Mouse (Mus musculus): ENCODE results near the gene Pa2g4.
"Not testable (repeated sequence)": the region's sequence is repeated elsewhere in the genome, so short reads cannot be mapped to it uniquely, and the experiment has no call there.

The Pa2g4 gene

DNA sequence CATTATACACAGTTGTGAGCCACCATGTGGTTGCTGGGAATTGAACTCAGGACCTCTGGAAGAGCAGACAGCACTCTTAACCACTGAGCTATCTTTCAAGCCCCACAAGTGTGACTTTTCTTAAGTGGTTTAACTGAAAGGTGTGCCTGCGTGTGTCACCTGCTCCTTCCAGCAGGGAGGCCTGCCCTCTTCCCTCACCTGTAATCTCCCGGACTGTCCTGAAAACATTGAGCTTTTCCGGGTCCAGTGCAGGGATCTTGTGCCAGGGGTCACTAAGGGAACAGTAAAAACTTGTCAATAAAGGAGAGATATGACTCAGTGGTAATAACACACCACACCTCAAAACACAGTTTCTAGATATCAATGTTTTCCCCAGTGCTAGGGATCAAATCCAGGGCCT is 13.5 kb upstream of the Pa2g4 start:
- no peak for DNase-seq (ENCODE audit: low read depth, low spot score)

DNA sequence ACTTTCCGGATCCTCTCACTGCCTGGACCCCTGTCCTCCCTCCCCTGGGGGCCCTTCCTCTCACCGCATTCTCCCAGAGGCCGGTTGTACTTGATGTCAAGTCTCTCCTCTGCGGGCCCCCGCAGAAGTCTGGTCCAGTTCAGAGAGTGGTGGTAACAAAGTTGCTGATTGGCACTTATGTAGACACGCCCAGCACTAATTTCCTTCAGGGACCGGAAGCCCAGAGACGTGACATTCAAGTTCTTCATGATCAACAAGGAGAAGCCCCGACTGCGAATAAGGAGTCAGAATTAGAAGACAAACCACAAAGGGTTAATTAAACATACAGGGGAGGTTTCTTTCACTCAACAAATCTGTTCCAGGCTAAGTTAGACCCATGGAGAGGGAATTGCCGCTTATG is 12.5 kb upstream of the Pa2g4 start:
- DNase-seq (ENCODE audit: low read depth, low spot score), result no peak

DNA sequence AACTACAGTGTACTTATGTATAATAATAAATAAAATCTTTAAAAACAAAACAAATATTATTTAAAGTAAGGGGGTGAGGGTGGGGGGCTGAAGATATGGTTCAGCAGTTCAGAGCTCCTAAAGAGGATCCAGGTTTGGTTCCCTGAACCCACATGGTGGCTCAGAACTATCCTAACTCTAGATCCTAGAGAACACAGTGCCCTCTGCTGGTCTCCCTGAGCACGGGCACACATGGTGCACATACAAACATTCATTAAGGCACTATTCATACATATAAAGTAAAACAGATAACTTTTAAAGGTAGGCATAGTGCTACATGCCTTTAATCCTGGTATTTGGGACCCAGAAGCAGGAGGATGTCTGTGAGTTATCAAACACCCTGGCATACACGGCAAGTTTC is 9.3 kb upstream of the Pa2g4 start:
- peak; percentile 40 for DNase-seq (ENCODE audit: low read depth, low spot score)

DNA sequence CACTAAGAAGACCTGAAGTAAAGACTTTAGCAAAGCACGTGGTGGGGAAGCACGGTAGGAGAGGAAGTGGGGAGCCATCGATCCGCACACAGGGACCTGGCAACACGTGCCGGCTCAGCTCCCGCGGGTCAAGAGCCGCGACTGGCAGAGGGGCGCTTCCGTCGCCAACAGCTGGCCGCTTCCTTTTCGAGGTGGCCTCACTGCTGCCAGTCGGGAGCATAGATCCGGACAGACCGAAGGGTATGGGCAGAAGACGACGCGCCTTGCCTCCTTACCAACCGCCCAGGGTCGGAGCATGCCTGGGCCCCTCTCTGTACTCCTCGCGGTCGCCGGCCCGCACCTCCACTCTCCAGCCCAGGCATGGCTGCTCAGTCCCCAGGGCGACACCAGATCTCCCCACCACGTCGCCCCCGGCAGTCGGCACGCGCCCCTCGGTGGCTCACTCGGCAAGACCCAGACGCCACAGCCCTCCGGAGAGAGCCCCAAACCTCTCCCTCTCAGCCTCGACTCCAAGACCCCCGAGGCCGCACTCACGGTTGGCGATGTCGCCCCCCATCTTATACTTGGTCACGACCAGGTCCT is 490 bp downstream of the Pa2g4 start:
- DNase-seq (ENCODE audit: low read depth, low spot score), result peak; percentile 30

DNA sequence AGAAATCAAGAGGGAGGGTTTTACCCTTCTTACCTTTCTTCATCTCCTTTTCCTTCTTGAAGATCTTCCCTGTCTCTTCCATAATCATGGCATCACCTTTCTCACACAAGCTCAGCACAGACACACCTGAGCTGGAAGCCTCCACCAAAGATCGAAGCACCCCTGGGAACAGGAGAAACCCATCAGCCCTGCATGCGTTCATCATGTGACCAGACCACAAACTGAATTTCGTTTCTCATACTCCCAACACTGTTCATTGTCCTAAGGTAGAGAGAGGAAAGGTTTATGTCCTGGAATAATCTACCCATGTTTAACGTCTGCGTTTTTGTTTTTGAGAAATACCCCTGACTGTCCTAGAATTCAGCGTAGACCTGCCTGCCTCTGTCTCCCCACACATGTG is 2.2 kb downstream of the Pa2g4 start:
- no peak for DNase-seq (ENCODE audit: low read depth, low spot score)

DNA sequence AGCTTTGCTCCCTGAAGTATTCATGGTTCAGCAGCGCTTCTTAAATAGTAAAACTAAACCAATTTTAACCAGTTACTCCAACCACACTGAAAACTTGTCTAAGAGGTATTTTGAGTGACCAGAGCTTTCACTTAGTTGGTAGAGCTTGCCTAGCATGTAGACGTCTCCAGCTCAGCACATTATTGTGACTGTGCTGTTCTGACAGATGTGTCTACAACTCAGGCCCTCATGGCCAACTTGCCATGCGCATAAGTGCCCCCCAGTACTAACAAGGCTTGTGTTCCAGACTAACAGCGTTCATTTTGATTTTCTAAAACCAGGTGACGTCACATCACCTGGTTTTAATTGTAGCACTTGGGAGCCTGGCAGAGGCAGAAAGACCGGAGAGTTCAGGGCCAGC is 8.8 kb downstream of the Pa2g4 start:
- no peak for DNase-seq (ENCODE audit: low read depth, low spot score)

DNA sequence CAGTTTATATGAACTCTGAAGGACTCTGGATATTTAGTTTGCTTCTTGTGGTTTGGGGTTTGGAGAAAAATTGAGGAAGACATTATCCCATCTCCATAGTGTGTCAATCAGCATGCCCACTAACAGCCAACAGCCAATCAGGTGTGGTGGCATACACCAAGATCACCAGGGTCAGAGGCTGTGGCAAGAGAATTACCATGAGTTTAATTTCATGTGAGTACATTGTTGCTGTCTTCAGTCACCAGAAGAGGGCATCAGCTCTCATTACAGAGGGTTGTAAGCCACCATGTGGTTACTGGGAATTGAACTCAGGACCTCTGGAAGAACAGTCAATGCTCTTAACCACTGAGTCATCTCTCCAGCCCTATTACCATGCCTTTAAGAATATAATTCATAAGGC is 9.5 kb downstream of the Pa2g4 start:
- DNase-seq (ENCODE audit: low read depth, low spot score), result peak; percentile 57

DNA sequence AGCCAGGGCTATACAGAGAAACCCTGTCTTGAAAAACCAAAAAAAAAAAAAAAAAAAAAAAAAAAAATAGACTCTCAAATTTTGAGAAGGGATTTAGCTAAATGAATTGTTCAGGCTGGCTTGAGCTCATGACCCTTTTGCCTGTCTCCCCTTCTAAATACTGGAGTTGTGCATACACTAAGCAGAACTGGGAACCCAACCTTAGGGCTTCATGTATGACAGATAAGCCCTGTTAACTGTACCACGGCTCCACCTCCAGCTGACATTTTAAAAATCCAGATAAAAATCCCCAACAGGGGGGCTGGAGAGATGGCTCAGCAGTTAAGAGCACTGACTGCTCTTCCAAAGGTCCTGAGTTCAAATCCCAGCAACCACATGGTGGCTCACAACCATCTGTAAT is 10.2 kb downstream of the Pa2g4 start:
- DNase-seq (ENCODE audit: low read depth, low spot score), result not testable (repeated sequence)

DNA sequence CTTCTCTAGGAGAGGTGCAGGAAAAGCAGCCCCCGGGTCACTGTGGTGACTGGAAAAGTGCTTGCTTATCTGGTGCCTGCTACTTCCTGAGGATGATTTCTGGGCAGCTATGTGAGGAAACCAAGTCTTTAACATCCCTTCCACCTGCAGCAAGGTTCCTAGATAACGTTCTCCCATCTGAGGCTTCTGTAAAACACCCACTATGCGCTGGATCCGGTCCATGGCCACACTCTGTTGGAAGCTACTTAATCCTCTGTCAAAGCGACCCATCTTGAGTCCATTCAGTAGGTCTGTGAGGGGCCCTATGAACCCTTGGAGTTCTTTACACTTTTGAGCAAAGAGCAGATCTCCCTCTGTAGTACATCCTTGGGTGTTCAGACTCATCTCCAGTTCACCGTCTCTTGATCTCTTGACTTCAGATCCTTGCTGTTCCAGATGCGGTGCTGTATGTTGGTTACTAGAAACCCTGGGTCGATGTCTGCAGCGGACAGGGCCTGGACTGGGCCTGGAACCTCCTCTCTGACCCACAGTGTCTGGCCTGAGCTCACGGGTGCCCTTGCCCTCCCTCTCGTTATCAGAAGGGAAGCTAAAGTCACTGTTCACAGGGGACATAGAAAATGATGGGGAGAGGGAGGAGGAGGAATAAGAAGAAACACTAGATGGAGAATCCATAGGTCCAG is 15.5 kb downstream of the Pa2g4 start:
- not testable (repeated sequence) for DNase-seq (ENCODE audit: low read depth, low spot score)

DNA sequence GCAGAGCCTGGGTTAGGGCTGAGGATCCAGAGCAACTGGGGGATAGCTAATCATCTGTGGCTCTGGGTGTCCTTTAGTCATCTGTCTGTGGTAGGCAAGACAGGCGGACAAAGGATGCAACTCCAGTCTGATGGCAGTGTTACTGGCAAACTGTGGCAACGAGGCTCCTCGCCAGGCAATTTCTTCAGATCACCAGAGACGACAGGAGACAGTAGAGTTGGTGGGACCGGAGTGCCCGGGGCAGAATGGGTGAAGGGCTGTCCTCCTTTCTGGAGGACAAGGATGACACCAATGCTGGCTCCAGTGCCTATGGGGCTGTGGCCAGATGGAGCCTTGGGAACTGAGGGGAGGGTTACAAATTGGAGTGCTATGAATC is 16.1 kb downstream of the Pa2g4 start:
- DNase-seq (ENCODE audit: low read depth, low spot score), result not testable (repeated sequence)

DNA sequence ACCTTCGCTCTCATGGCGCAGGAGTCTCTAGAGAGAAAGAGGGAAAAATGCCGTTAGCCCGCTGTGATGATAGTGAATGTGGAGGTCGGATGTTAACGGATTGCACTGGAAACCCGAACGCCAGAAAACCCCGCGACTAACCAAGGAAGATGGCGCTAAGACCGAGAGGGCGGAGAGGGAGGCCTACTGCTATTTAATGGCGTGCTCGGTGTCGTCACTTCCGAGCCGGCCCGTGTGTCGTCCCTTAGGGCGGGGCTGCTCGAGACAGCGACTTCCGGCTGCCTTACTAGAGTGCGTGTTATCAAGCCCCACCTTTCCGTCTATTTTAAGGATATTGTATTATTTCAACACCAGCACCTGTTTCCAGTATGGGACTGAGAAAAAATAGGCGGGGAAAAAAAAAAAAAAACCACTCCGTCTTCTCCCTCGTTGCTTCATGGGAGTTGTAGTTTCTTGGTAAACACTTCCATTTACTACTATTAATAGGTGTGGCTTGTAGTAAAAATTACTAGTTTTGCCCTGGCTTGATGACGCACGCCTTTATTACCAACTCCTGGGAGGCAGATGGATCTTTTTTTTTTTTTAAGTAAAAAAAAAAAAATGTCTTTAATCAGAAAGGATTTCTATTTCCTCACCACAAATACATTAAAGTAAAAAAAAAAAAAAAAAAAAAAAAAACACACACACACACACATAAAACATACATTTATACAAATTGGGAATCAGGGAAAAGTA is 16.7 kb downstream of the Pa2g4 start, which contains the start of gene Rpl41:
Rpl41 (minus strand) TSS at position 359 of the 735 bp plus-strand sequence.
- DNase-seq (ENCODE audit: low read depth, low spot score), result peak; percentile 99

DNA sequence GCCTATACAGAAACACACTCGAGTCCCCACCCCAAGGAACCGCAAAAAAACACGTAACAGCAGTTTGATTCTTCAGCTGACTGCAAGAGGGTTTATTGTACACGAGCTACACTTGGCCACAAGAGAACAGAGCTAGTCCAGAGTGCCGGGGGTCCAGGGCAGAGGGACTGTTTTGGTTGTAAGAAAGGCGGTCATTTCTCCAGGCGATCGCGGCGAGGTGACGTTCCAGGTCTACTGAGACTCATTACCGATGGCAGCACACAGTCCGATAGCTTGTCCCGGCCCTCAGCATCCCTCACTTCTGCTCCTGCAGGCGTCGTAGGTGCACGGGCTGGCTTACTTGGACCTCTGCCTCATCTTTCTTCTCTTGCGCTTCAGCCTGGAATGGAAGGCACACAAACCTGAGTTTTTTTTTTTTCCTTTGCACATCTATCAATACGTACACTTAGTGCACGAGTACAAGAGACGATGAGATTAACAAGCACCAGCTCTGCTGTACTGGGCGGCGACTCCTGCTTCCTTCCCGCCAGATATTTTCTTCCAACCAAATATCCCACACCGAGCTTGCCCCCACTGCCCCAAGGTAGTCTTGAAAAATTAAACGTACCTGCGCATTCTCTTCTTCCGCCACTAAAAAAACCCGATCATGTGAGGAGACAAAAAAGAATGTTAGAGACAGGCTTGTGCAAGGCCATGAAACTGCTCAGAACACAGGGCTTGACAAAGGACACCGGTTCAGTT is 17.6 kb downstream of the Pa2g4 start:
- peak; percentile 35 for DNase-seq (ENCODE audit: low read depth, low spot score)

DNA sequence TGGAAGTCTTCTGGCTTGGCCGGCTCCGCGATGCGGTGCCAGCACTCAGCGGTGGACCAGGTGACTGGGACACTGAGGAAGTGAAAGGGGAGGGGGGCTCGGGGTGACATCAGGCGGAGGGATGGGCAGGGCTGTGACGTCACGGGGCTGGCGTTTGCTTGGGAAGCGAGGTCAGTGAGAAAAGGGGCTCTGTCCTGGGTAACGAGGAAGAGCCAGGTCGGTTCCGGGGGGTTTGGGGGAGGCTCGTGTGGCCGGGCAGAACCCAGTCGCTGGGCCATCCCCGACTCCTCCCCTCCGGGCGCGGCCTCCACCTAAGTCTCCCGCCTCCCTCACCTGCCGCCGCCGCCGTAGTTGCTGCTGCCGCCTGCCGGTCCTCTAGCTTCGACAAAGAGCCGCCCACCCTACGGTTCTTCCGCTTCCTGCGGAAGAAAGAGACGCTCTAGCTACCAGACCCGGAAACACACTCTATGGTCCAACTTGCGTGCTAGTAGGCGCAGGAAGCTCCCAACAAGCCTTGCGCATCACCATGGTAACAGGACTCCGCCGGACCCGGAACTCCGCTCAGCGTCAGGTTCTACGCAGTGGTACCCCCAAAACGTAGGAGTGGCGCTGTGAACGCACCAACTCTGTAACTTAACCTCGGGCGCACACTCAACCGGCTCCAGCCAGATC is 18.3 kb downstream of the Pa2g4 start, which contains the start of gene Zc3h10:
Zc3h10 (minus strand) TSS at position 414 of the 672 bp plus-strand sequence.
- peak; percentile 99 for DNase-seq (ENCODE audit: low read depth, low spot score)

DNA sequence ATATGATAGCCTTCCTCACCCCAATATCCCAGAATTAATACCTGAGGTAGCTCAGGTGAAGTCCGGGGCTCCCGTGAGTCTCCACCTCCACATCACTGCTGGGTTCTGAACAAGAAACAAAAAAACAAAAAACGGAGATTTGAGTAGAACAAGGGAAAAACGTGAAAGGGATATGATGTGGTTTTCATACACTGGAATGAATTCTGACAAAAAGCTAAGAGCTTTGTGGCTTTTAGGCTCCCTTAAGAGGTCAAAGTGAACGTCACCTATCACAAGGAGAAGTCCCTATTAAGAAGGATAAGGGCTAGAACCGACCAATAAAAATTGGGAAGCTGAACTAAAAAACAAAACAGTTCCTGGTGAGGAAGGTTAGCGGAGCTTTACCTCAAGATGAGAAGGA is 19.0 kb downstream of the Pa2g4 start:
- no peak for DNase-seq (ENCODE audit: low read depth, low spot score)

DNA sequence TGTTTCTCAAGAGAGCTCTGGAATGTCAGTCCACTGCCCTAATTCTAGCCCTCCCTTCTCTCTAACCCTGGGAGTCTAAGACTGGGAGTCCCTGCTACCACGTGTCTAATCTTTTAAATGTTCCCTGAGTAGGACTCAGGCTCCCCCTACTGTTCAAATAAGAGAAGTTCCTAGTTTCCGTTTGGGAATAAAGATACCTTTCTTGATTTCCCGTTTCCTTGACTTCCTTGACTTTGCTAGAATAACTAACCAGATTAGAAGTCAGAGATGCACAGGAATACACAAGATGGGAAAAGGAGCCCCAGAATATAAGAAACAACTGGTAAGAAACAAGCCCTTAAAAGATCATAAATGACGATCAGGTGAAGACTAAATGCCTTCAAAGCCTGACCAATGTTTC is 19.4 kb downstream of the Pa2g4 start:
- DNase-seq (ENCODE audit: low read depth, low spot score), result peak; percentile 88

DNA sequence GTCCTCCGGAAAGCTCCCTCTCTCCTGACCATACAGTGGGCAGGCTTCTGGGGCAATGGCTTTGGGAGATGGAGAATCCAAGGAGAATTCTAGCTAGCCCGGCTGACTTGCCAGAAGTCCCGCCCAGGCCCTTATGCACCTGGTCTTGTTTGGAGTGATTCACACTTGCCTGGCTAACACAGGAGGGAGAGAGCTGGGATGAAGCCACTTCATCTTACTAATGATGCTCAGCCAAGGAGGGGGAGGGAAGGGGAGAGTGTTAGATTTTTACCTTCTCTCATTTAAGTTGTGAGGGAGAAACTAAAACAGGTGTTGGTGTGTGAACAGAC is 20.3 kb downstream of the Pa2g4 start:
- DNase-seq (ENCODE audit: low read depth, low spot score), result no peak

DNA sequence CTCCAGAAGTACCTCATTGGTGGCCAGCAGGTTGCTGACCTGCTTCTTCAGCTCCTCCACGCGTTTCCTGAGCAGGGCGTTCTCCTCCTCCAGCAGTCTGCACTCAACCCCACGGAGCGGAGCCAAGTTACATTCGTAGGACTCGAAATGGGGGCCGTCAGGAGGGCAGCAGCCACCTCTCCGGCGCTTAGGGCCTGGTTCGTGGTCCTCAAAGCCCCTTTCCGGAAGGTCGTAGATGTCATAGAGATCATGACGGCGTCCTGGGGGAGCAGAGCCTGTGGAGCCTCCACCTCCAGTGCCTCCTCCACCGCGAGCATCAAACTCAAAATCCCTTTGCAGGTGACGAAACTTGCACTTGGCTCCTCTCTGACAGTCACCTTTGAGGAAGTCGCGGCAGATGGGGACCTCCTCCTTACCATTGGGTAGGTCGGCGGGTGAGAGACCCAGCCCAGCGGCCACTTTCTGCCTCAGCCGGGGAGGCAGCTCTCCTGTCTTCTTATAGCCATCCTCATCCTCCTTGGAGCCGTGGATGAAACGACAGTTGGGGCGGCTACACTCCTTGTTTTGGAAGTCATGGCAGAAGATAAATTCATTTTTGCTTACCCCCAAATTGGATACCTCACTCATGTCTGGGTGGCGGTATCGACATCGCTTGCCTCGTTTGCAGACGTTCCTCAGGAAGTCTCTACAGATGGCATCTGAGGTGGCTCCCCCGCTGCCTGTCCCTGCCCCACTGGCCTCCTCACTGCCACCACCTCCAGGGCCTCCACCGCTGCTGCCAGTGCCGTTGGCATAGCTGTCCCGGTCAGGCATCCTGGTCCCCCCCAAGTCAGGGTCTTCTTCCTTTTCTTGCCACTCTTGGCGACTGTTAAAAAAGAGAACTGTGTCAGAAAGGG is 20.9 kb downstream of the Pa2g4 start:
- DNase-seq (ENCODE audit: low read depth, low spot score), result no peak

DNA sequence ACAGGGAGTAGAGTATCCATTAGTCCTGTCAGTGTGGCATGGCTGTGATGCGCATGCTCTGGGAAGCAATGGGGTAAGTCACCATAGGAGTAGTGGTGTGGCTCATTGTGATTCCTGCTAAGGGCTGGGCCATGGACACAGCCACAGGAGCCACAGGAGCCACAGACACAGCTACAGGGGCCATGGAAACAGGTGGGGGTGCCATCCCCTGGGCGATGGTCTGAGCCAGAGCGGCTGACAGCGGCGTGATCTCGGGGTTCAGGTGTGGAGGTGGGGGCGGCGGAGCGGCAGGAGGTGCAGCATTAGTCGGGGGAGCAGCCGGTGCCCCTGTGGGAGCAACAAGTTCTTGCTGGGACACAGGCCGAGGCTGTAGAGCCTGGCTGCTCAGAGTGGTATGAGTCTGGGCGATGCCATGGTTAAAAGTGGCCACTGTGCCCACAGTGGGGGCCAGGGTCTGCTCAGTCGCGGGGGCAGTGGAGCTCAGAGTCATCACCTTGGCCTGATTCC is 21.6 kb downstream of the Pa2g4 start:
- DNase-seq (ENCODE audit: low read depth, low spot score), result no peak

DNA sequence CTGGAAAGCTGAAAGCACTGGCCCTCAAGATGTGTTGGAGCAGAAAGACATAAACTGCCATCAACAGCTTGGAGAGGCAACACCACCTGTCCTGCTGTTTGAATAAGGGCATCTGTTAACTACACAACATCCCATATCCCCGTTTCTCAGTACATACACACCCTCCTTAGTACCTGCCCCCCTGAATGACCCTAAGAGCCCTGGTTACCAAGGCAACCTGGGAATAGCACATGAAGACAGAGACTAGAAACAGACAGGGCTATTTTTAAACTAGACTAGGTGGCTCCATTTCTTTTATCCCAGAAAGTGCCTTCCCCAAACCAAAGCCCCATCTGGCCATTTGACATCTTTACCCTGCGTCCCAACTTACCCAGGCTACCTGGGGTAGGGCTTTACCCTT is 22.7 kb downstream of the Pa2g4 start:
- no peak for DNase-seq (ENCODE audit: low read depth, low spot score)

DNA sequence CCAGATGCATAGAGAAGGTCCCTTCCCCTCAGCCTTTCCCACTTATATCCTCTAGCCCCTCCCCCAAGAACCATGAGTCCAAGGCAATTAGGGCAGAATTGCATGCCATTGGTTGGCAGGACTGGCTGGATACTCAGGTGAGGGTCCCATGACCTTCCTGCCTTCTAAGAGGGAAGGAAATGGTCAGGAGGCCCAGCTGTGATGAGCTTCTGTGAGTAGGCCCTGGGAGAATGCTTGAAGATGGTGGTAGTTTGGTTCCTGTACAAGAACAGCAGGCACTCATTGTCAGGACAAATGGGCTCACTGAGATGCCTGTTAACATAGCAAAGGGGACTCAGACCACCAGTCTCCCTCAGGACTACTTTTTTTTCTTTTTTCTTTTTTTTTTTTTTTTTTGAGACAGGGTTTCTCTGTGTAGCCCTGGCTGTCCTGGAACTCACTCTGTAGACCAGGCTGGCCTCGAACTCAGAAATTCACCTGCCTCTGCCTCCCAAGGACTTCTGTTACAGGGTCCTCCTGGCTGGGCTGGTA is 27.4 kb downstream of the Pa2g4 start:
- no peak for DNase-seq (ENCODE audit: low read depth, low spot score)
